23 mouse cellular contexts compared by ENCODE assay signal in the genomic region with DNA sequence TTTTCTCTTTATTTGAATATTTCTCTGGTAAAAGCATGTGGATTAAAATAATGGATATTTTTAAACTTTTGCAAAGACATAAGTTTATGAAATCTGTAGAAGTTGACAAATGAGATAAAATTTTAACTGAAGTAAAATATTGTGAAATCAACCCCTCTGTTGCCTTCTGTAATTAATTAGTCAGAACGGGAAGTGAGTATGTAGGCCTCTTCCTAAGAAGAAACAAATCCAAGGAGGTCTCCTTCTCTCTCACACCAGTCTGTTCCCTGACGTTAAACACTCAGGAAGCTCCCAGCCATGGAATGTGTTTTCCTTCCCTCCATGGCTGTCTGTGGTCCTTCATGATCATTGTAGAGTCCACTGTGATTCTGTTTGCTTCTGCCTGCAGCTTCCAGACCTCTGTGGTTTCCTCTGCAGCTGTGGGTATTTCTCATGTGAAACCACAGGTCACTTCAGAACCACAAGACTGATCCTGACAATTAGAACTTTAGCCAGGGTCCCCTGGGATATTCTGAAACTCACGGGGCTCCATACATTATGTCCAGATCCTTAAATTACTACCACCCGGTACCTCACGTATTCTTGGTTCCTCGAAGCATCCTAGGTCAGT. TPM values are rescaled to one million over a fixed set of nuclear protein-coding genes. Genes with fewer than 3 reads are reported as not detected.
DNase-seq lines count a peak whose midpoint lies in the region; ATAC-seq lines count a peak whose summit lies in the region.
"Had no signal": no experiment of that assay in that cellular context is flagged by ENCODE, and none has a peak within 500 bp of the region (broad histone marks: within the 10 kb centered on the region; RNA-seq: fewer than 3 reads in every experiment).

No protein-coding gene starts in this region.

- 0 out of 2 replicates have a peak, but pooled peaks cover 6% of the 10 kb centered on the region for H3K4me1 ChIP-seq in intestine, embryonic 16.5 days (ENCODE audit: control insufficient read depth, insufficient read depth, low read length)
- H3K4me1 ChIP-seq in intestine, embryonic 15.5 days (replicated peaks): no peaks in the 10 kb centered on the region
- H3K4me1 ChIP-seq: embryonic facial prominence, embryonic 15.5 days; forebrain, embryonic 15.5 days; heart, embryonic 13.5 days; hindbrain, embryonic 12.5 days; midbrain, embryonic 10.5 days had no signal

- H3K4me3 ChIP-seq in intestine, embryonic 16.5 days (ENCODE audit: low read length): no peak overlapping the region
- no peak overlapping the region for H3K4me3 ChIP-seq in intestine, embryonic 15.5 days (replicated peaks)
- H3K4me3 ChIP-seq: embryonic facial prominence, embryonic 15.5 days; forebrain, embryonic 15.5 days; heart, adult 2 months; heart, embryonic 13.5 days; hindbrain, embryonic 12.5 days; layer of hippocampus, adult 2 months; midbrain, embryonic 10.5 days; stomach, embryonic 15.5 days had no signal

- peak overlapping the region; percentile 41; the same call in 1 of the 2 replicates for H3K27ac ChIP-seq in intestine, embryonic 16.5 days (ENCODE audit: low read length)
- no peak overlapping the region for H3K27ac ChIP-seq in intestine, embryonic 15.5 days
- H3K27ac ChIP-seq: embryonic facial prominence, embryonic 15.5 days; forebrain, embryonic 15.5 days; heart, adult 2 months; heart, embryonic 13.5 days; hindbrain, embryonic 12.5 days; layer of hippocampus, adult 2 months; midbrain, embryonic 10.5 days; stomach, embryonic 15.5 days had no signal

- DNase-seq in 416B (ENCODE audit: low read depth): peak; percentile 86
- no peak for DNase-seq in layer of hippocampus, adult 8-10 months (ENCODE audit: low spot score in 2 of 2)
- DNase-seq: gastrocnemius, postnatal 25 days had no signal

- H3K4me2 ChIP-seq in intestine, embryonic 16.5 days (ENCODE audit: low read depth, low read length): no peak overlapping the region
- no peak overlapping the region for H3K4me2 ChIP-seq in intestine, embryonic 15.5 days (replicated peaks)
- H3K4me2 ChIP-seq: embryonic facial prominence, embryonic 15.5 days; forebrain, embryonic 15.5 days; heart, embryonic 13.5 days; hindbrain, embryonic 12.5 days; stomach, embryonic 15.5 days had no signal

- WGBS in intestine, embryonic 16.5 days: 74% methylated on average over 6 of the region's 6 CpGs
- WGBS in intestine, embryonic 15.5 days: 73% methylated on average over 6 of the region's 6 CpGs

- no peaks in the 10 kb centered on the region for H3K9me3 ChIP-seq in intestine, embryonic 16.5 days (ENCODE audit: control insufficient read depth, low read length)
- no peaks in the 10 kb centered on the region for H3K9me3 ChIP-seq in intestine, embryonic 15.5 days
- H3K9me3 ChIP-seq: embryonic facial prominence, embryonic 15.5 days; forebrain, embryonic 15.5 days; heart, embryonic 13.5 days; hindbrain, embryonic 12.5 days; midbrain, embryonic 10.5 days; stomach, embryonic 15.5 days had no signal

- ATAC-seq in intestine, embryonic 16.5 days: no peak
- ATAC-seq in intestine, embryonic 15.5 days: no peak
- ATAC-seq in common myeloid progenitor, adult 5-6 weeks (replicated peaks; ENCODE audit: low read depth, poor library complexity, severe bottlenecking): peak; percentile 84
- ATAC-seq in monocyte, adult 5-6 weeks (replicated peaks; ENCODE audit: insufficient number of reproducible peaks, low FRiP score, low TSS enrichment, poor library complexity, severe bottlenecking): 0 out of 2 replicates have a peak, but pooled peaks have one; percentile 23
- no peak for ATAC-seq in frontal cortex, adult (ENCODE audit: low TSS enrichment)

- no peak overlapping the region for H3K9ac ChIP-seq in intestine, embryonic 16.5 days (ENCODE audit: low read depth, low read length)
- no peak overlapping the region for H3K9ac ChIP-seq in intestine, embryonic 15.5 days
- H3K9ac ChIP-seq: embryonic facial prominence, embryonic 15.5 days; forebrain, embryonic 15.5 days; heart, embryonic 13.5 days; hindbrain, embryonic 12.5 days; stomach, embryonic 15.5 days had no signal

- H3K27me3 ChIP-seq in intestine, embryonic 16.5 days (replicated peaks; ENCODE audit: control insufficient read depth, insufficient read depth, low read length): no peaks in the 10 kb centered on the region
- H3K27me3 ChIP-seq in intestine, embryonic 15.5 days (replicated peaks): no peaks in the 10 kb centered on the region
- H3K27me3 ChIP-seq: embryonic facial prominence, embryonic 15.5 days; forebrain, embryonic 15.5 days; stomach, embryonic 15.5 days had no signal

- H3K36me3 ChIP-seq in intestine, embryonic 16.5 days (ENCODE audit: control insufficient read depth, insufficient read depth, low read length): no peaks in the 10 kb centered on the region
- no peaks in the 10 kb centered on the region for H3K36me3 ChIP-seq in intestine, embryonic 15.5 days
- H3K36me3 ChIP-seq: embryonic facial prominence, embryonic 15.5 days; forebrain, embryonic 15.5 days; heart, embryonic 13.5 days; hindbrain, embryonic 12.5 days; midbrain, embryonic 10.5 days; stomach, embryonic 15.5 days had no signal

RNA-seq across cellular contexts. Expression of gene Gm5447, which starts 20.4 kb away (rescaled TPM):
- 0.20 TPM in 1 of 2 replicates, not detected in the other for polyA plus RNA-seq in intestine, embryonic 16.5 days (2015; fragmentation: Nextera tagmentation; extraction: Ambion mirVana)
- polyA plus RNA-seq in intestine, embryonic 15.5 days (2015; fragmentation: Nextera tagmentation; extraction: Ambion mirVana): 0.13 and 0.30 TPM in 2 replicates
- not detected in 2 replicates for total RNA-seq in common myeloid progenitor, adult 5-6 weeks (2017)
- total RNA-seq in monocyte, adult 5-6 weeks (2017): 1.2 TPM in 1 of 3 replicates, not detected in the others
- under 1 TPM in 1 of 4 experiments, not detected in 3; 0.18 TPM for total RNA-seq in layer of hippocampus, adult 8-10 months (2022)
- total RNA-seq: adrenal gland, postnatal 14 days; gastrocnemius, postnatal 25 days; heart, adult 2 months; heart, postnatal 14 days; layer of hippocampus, postnatal 36 days had no signal
- polyA plus RNA-seq: heart, adult 2 months; heart, embryonic 13.5 days; limb, embryonic 11.5 days; liver, adult 2 months; liver, embryonic 16.5 days; neural tube, embryonic 11.5 days had no signal

RNA-seq across cellular contexts. Expression of gene Exoc2, which starts 20.5 kb away (rescaled TPM):
- polyA plus RNA-seq in intestine, embryonic 16.5 days (2015; fragmentation: Nextera tagmentation; extraction: Ambion mirVana): 21.4 and 22.1 TPM in 2 replicates
- polyA plus RNA-seq in intestine, embryonic 15.5 days (2015; fragmentation: Nextera tagmentation; extraction: Ambion mirVana): 24.6 and 27.9 TPM in 2 replicates
- 50.5 and 56.9 TPM in 2 replicates for total RNA-seq in common myeloid progenitor, adult 5-6 weeks (2017)
- 48.1 to 83.7 TPM (median 55.4 TPM) in 3 replicates for total RNA-seq in monocyte, adult 5-6 weeks (2017)
- total RNA-seq in layer of hippocampus, adult 8-10 months (2022): 10 to 100 TPM; 37.6 to 42.7 (median 40.4) TPM

RNA-seq across cellular contexts. Expression of gene Hus1b, which starts 46.8 kb away (rescaled TPM):
- 0.11 TPM in 1 of 2 replicates, not detected in the other for polyA plus RNA-seq in intestine, embryonic 16.5 days (2015; fragmentation: Nextera tagmentation; extraction: Ambion mirVana)
- polyA plus RNA-seq in intestine, embryonic 15.5 days (2015; fragmentation: Nextera tagmentation; extraction: Ambion mirVana): not detected in 2 replicates
- total RNA-seq in common myeloid progenitor, adult 5-6 weeks (2017): 0.55 TPM in 1 of 2 replicates, not detected in the other
- total RNA-seq in monocyte, adult 5-6 weeks (2017): 3.5 to 7.2 TPM (median 4.6 TPM) in 3 replicates
- 1 to 10 TPM in 2 of 4 experiments, under 1 TPM in 2; 0.64 to 1.1 (median 0.90) TPM for total RNA-seq in layer of hippocampus, adult 8-10 months (2022)
- polyA plus RNA-seq: embryonic facial prominence, embryonic 15.5 days; forebrain, embryonic 15.5 days; heart, adult 2 months; heart, embryonic 13.5 days; hindbrain, embryonic 12.5 days; limb, embryonic 11.5 days; neural tube, embryonic 11.5 days had no signal

Comparison
In these comparisons a context has a peak if more than half of its experiments do, and no peak if none do; other contexts are left out.
1. ATAC-seq: peak in common myeloid progenitor, adult 5-6 weeks (single experiment) and monocyte, adult 5-6 weeks (single experiment); none in intestine, embryonic 16.5 days (single experiment), intestine, embryonic 15.5 days (single experiment) and frontal cortex, adult (single experiment).